Mouse (Mus musculus) embryonic facial prominence, embryonic 14.5 days (tissue): Measurements from ENCODE around the gene Pogk. TPM values are rescaled to one million over a fixed set of nuclear protein-coding genes. Genes with fewer than 3 reads are reported as not detected.

Experiments used
- ATAC-seq: fragments of 200-750 bp; cut with Nextera tagmentation; 2 replicates; pipeline ENCODE4 v1.8.0; 2017; ENCODE audit warnings: low read depth, moderate number of reproducible peaks, moderate TSS enrichment
- DNase-seq: peaks from one replicate; pipeline ENCODE4 v3.0.0-alpha.2; 2015; ENCODE audit warnings: low spot score
- H3K27ac ChIP-seq: fragments of 300-500 bp; sonication (generic); replicated peaks from 2 replicates; pipeline ENCODE4 v1.5.1; 2014; ENCODE audit warnings: low read depth, mild to moderate bottlenecking, low read length, moderate library complexity
- H3K27me3 ChIP-seq: fragments of 300-500 bp; sonication (generic); replicated peaks from 2 replicates; pipeline ENCODE4 v1.6.1; 2014; ENCODE audit warnings: low read length; ENCODE audit not compliant: control insufficient read depth, insufficient read depth
- H3K36me3 ChIP-seq: fragments of 300-500 bp; sonication (generic); 2 replicates; pipeline ENCODE4 v1.6.1; 2014; ENCODE audit warnings: low read length, mixed read lengths; ENCODE audit not compliant: control insufficient read depth, insufficient read depth
- H3K4me1 ChIP-seq: fragments of 300-500 bp; sonication (generic); 2 replicates; pipeline ENCODE4 v1.6.1; 2014; ENCODE audit warnings: antibody characterized with exemption, low read length; ENCODE audit not compliant: control insufficient read depth, insufficient read depth
- H3K4me2 ChIP-seq: fragments of 300-500 bp; sonication (generic); 2 replicates; pipeline ENCODE4 v1.6.1; 2014; ENCODE audit warnings: low read depth, mild to moderate bottlenecking, low read length, moderate library complexity, mixed read lengths
- H3K4me3 ChIP-seq: fragments of 300-500 bp; sonication (generic); 2 replicates; pipeline ENCODE4 v1.5.1; 2014; ENCODE audit warnings: low read depth, mild to moderate bottlenecking, low read length
- H3K9ac ChIP-seq: fragments of 300-500 bp; sonication (generic); 2 replicates; pipeline ENCODE4 v1.6.1; 2014; ENCODE audit warnings: low read depth, mild to moderate bottlenecking, low read length, moderate library complexity, mixed read lengths
- H3K9me3 ChIP-seq: fragments of 300-500 bp; sonication (generic); 2 replicates; pipeline ENCODE4 v1.6.1; 2016; ENCODE audit warnings: low read length; ENCODE audit not compliant: control insufficient read depth
- WGBS: fragments of 180-500 bp; shearing (Covaris S2); extraction: QIAGEN DNeasy Blood & Tissue Kit; methylation state at CpG from one replicate; pipeline ENCODE4 v1.1.7; 2014; 5-methylcytosine and 5-hydroxymethylcytosine counted together
- polyA plus RNA-seq: library from polyadenylated mRNA; unstranded; fragments of >200 nt; fragmentation: Nextera tagmentation; extraction: Ambion mirVana; gene quantifications from 2 replicates; pipeline ENCODE4 v1.2.1, GENCODE M21; 2014

The Pogk gene
- polyA plus RNA-seq, 1 experiment from 2014 or later = 17.3 TPM

GRCm38 (mm10) chr1:166345602-166346001 lies 64.1 kb downstream of the Pogk start:
- H3K9me3 ChIP-seq = no peaks in the 10 kb centered on the region
- H3K27ac ChIP-seq = no peak overlapping the region
- no peaks in the 10 kb centered on the region for H3K27me3 ChIP-seq
- no peaks in the 10 kb centered on the region for H3K36me3 ChIP-seq
- no peak overlapping the region for H3K4me2 ChIP-seq
- ATAC-seq (no peak), DNase-seq (no peak)
- H3K4me3 ChIP-seq = no peak overlapping the region
- no peak overlapping the region for H3K9ac ChIP-seq
- H3K4me1 ChIP-seq = no peaks in the 10 kb centered on the region
- 94% methylated on average over 6 of the region's 6 CpGs for WGBS

- 65% methylated on average over 8 of the region's 8 CpGs for whole genome bisulfite sequencing
These were observed 65.2 kb downstream of the Pogk start for GRCm38 (mm10) chr1:166344300-166345077.

DNA sequence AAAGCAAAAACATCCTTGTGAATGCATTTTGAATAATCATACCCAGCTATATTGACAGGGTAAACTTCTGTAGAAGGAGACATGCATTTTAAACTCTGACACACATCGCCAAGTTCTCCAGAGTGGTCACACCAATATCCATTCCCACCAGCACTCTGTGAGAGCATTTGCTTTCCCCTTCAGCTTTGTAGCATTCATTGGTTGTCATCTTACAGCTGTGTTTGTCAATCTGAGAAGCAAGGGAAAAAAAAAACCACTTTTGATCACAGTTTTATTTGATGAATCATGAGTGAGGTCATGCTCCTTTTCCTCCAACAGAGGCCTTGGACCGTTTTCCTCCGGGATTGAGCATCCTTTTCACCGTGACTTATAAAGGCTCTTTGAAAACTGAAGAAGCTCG lies 66.1 kb downstream of the Pogk start:
- H3K9me3 ChIP-seq = no peaks in the 10 kb centered on the region
- no peak overlapping the region for H3K27ac ChIP-seq
- ATAC-seq (no peak), DNase-seq (no peak)
- no peak overlapping the region for H3K4me3 ChIP-seq
- no peaks in the 10 kb centered on the region for H3K36me3 ChIP-seq
- WGBS = 51% methylated on average over 5 of the region's 5 CpGs
- no peak overlapping the region for H3K4me2 ChIP-seq
- H3K4me1 ChIP-seq = no peaks in the 10 kb centered on the region
- no peak overlapping the region for H3K9ac ChIP-seq
- H3K27me3 ChIP-seq = no peaks in the 10 kb centered on the region

More at GRCm38 (mm10) chr1:166344300-166345077, 65.2 kb downstream of the Pogk start:
- ATAC-seq (no peak), DNase-seq (no peak)
- H3K4me1 ChIP-seq = no peaks in the 10 kb centered on the region
- no peak overlapping the region for H3K4me2 ChIP-seq
- no peak overlapping the region for H3K27ac ChIP-seq
- H3K36me3 ChIP-seq = no peaks in the 10 kb centered on the region
- no peak overlapping the region for H3K9ac ChIP-seq
- no peaks in the 10 kb centered on the region for H3K27me3 ChIP-seq
- no peak overlapping the region for H3K4me3 ChIP-seq
- no peaks in the 10 kb centered on the region for H3K9me3 ChIP-seq

- no peak overlapping the region for H3K27ac ChIP-seq
- H3K4me2 ChIP-seq = no peak overlapping the region
- H3K9ac ChIP-seq = no peak overlapping the region
- no peaks in the 10 kb centered on the region for H3K4me1 ChIP-seq
- 83% methylated on average over 1 of the region's 1 CpGs for WGBS
- DNase-seq (no peak), ATAC-seq (no peak)
- no peaks in the 10 kb centered on the region for H3K36me3 ChIP-seq
- no peaks in the 10 kb centered on the region for H3K27me3 ChIP-seq
- H3K4me3 ChIP-seq = no peak overlapping the region
- H3K9me3 ChIP-seq = no peaks in the 10 kb centered on the region
These were observed 67.1 kb downstream of the Pogk start for GRCm38 (mm10) chr1:166342539-166342938.

GRCm38 (mm10) chr1:166342060-166342459 lies 67.6 kb downstream of the Pogk start:
- DNase-seq = peak; percentile 6
- no peak overlapping the region for H3K9ac ChIP-seq
- ATAC-seq = no peak
- 40% methylated on average over 2 of the region's 2 CpGs for WGBS
- H3K27ac ChIP-seq = no peak overlapping the region
- H3K4me3 ChIP-seq = no peak overlapping the region
- no peaks in the 10 kb centered on the region for H3K9me3 ChIP-seq
- H3K4me1 ChIP-seq = no peaks in the 10 kb centered on the region
- H3K4me2 ChIP-seq = no peak overlapping the region
- no peaks in the 10 kb centered on the region for H3K27me3 ChIP-seq
- no peaks in the 10 kb centered on the region for H3K36me3 ChIP-seq

DNA sequence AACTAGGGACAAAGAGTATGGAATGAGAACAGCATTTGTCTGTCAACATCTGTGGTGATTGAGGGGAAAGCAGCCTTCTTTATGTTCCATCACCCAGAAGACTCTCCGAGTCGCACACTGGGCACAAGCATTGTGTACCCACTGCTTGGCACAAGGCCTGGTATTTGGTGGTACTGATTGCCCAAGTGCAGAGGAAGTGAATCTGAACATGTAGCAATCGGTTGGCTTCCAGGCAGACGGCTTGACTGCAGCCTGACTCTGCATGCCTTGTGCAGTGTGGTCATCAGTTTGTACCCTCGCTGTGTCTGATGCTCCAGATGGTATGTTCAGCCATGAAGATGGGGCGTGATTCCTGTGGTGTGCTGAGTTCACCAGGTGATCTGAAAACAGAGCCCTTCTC lies 70.6 kb downstream of the Pogk start:
- no peak overlapping the region for H3K9ac ChIP-seq
- WGBS = 83% methylated on average over 6 of the region's 6 CpGs
- H3K27ac ChIP-seq = no peak overlapping the region
- no peaks in the 10 kb centered on the region for H3K9me3 ChIP-seq
- H3K4me1 ChIP-seq = no peaks in the 10 kb centered on the region
- no peak for DNase-seq
- no peaks in the 10 kb centered on the region for H3K36me3 ChIP-seq
- H3K4me3 ChIP-seq = no peak overlapping the region
- H3K4me2 ChIP-seq = no peak overlapping the region
- no peak for ATAC-seq
- H3K27me3 ChIP-seq = no peaks in the 10 kb centered on the region

Other genes with a start within 250 kb of the Pogk start
- gene Mael, start 171.1 kb downstream of the Pogk start, polyA plus RNA-seq = 0.11 and 0.26 TPM in 2 replicates
- gene Ildr2, start 155.7 kb downstream of the Pogk start, polyA plus RNA-seq = 1.4 and 1.8 TPM in 2 replicates
- gene Tada1, start 30.8 kb downstream of the Pogk start, polyA plus RNA-seq = 50.9 and 57.2 TPM in 2 replicates
- gene Gm4846, start 87.7 kb upstream of the Pogk start, polyA plus RNA-seq = not detected in 2 replicates
- 0.13 TPM in 1 of 2 replicates, not detected in the other for gene Gm4847, start 237.8 kb upstream of the Pogk start, polyA plus RNA-seq